Mouse (Mus musculus): Measurements from ENCODE around the gene 2700081O15Rik. TPM values are rescaled to one million over a fixed set of nuclear protein-coding genes. Genes with fewer than 3 reads are reported as not detected.

2700081O15Rik gene
- polyA plus RNA-seq, 1 experiment from 2014 or later = 10.6 TPM

DNA sequence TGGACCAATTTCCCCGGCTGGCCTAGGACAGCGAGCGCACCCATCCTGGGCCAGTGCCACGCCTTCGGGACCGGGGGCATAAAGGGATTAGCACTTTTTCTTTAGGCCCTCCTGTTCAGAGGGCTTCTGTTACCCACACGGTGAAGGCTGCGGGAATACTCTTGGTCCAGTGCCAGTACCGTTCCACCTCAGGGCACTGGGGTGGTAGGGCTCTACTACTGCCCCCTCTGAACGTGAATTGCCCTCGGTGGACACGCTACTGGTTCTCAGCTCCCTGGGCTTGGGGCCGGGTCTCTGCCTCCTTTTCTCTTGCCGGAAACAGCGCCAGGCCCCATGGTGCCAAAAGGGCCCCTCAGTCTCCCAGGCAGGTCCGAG is 6.2 kb downstream of the 2700081O15Rik start:
- Histone ChIP-seq H3K4me3 (ENCODE audit: low read depth, low read length) (peak overlapping the region; percentile 12; the same call in 1 of the 2 replicates), H3K9ac (ENCODE audit: low read length) (no peak overlapping the region), H3K27me3 (ENCODE audit: control insufficient read depth, insufficient read depth, low read length) (no peaks in the 10 kb centered on the region), H3K4me2 (ENCODE audit: low read depth, severe bottlenecking) (0 out of 2 replicates have a peak overlapping the region, but pooled peaks have one; percentile 34), H3K27ac (replicated peaks; ENCODE audit: low read depth, low read length) (no peak overlapping the region), H3K9me3 (ENCODE audit: control insufficient read depth, low read length) (no peaks in the 10 kb centered on the region), H3K36me3 (ENCODE audit: control insufficient read depth, insufficient read depth, low read length) (peaks cover 26% of the 10 kb centered on the region), H3K4me1 (ENCODE audit: control insufficient read depth, insufficient read depth, low read length) (peaks cover 51% of the 10 kb centered on the region)
- DNase-seq (ENCODE audit: low spot score) (no peak), ATAC-seq (ENCODE audit: insufficient number of reproducible peaks, low FRiP score, low TSS enrichment, low read depth) (no peak)
- 43% methylated on average over 15 of the region's 16 CpGs for WGBS

DNA sequence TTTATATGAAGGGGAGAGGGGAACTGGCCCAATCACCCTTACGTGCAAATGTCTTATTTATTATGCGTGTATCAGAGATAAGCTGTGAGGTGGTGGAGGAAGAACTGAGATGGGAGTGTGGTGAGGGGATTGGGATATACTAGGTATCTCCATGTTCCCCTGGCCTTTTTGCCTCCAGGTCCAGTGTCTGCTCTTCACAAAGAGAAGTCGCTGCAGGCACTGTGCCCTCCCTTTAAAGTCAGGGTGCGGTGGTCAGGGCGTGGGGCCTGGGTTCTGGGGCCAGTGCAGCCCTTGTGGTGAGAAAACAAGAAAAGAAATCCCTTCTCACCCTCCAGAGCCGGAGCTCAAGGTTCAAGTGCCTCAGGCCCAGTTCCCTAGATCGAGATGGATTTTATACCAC is 6.7 kb downstream of the 2700081O15Rik start:
- Histone ChIP-seq H3K36me3 (ENCODE audit: control insufficient read depth, insufficient read depth, low read length) (peaks cover 26% of the 10 kb centered on the region), H3K4me3 (ENCODE audit: low read depth, low read length) (no peak overlapping the region), H3K27ac (replicated peaks; ENCODE audit: low read depth, low read length) (no peak overlapping the region), H3K4me2 (ENCODE audit: low read depth, severe bottlenecking) (no peak overlapping the region), H3K9ac (ENCODE audit: low read length) (no peak overlapping the region), H3K9me3 (ENCODE audit: control insufficient read depth, low read length) (no peaks in the 10 kb centered on the region), H3K4me1 (ENCODE audit: control insufficient read depth, insufficient read depth, low read length) (peaks cover 46% of the 10 kb centered on the region), H3K27me3 (ENCODE audit: control insufficient read depth, insufficient read depth, low read length) (no peaks in the 10 kb centered on the region)
- 73% methylated on average over 7 of the region's 7 CpGs for WGBS
- DNase-seq (ENCODE audit: low spot score) (no peak), ATAC-seq (ENCODE audit: insufficient number of reproducible peaks, low FRiP score, low TSS enrichment, low read depth) (no peak)

DNA sequence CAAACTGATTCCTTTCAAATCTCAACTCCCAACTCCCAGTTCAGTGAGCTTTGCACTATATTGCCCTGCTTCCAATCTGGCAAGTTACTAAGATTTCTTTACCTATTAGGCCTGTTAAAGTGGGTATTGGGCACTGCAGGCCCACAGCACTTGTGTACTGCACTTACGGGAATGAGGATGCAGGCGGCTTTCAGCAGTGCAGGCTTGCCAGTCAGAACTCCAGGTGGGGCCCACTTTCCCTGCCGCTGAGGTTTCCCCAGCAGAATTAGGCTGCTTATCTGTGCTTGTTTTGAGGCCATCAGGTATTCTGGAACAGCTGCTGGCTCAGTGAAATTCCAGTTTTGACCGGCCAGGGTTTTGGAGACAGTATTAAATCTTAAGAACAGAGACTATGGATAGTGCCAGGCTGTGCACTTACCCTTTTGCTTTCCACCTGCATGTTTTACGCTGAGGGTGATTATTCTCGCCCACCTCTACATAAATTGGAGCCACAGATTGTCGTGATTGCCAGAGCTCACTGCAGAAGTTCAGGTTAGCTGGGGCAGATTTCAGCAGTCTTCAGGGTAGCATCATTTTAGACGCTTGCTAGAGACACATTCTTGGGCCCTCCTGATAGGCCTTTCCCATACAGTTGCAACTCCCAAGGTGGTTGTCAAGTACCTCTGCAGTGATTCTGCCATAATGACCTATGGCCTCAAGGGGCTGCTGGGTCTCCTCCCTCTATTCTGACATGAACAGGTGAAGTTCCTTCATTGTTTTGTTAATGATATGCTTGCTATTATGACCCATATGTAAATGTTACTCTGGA is 7.4 kb downstream of the 2700081O15Rik start:
- DNase-seq (ENCODE audit: low spot score) = peak; percentile 38
- peaks cover 39% of the 10 kb centered on the region for H3K4me1 ChIP-seq (ENCODE audit: control insufficient read depth, insufficient read depth, low read length)

DNA sequence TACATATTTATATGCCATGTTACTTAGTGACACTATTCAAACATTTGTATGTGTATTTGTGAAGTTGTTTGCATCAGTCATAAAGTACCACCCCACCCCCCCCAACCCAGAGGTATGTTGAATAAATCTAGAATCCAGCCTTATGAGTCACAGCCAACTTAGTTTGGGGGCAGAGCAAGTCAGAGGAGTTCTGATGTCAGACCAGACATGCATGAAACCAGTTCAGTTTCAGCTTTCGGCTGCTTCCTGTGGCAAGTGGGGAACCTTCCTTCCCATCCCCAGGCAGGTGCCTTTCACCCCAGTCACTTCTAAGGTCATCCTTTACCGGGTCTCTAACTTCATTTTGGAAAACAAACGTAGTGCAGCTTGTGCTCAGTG is 8.0 kb downstream of the 2700081O15Rik start:
- no peak overlapping the region for H3K27ac ChIP-seq (replicated peaks; ENCODE audit: low read depth, low read length)
- peaks cover 22% of the 10 kb centered on the region for H3K36me3 ChIP-seq (ENCODE audit: control insufficient read depth, insufficient read depth, low read length)
- WGBS = 64% methylated on average over 3 of the region's 3 CpGs
- H3K9me3 ChIP-seq (ENCODE audit: control insufficient read depth, low read length) = no peaks in the 10 kb centered on the region
- ATAC-seq (ENCODE audit: insufficient number of reproducible peaks, low FRiP score, low TSS enrichment, low read depth) (no peak), DNase-seq (ENCODE audit: low spot score) (no peak)
- H3K9ac ChIP-seq (ENCODE audit: low read length) = no peak overlapping the region
- no peaks in the 10 kb centered on the region for H3K27me3 ChIP-seq (ENCODE audit: control insufficient read depth, insufficient read depth, low read length)
- H3K4me2 ChIP-seq (ENCODE audit: low read depth, severe bottlenecking) = no peak overlapping the region
- peaks cover 33% of the 10 kb centered on the region for H3K4me1 ChIP-seq (ENCODE audit: control insufficient read depth, insufficient read depth, low read length)
- no peak overlapping the region for H3K4me3 ChIP-seq (ENCODE audit: low read depth, low read length)

More for the DNA sequence above, 7.4 kb downstream of the 2700081O15Rik start:
- ATAC-seq (ENCODE audit: insufficient number of reproducible peaks, low FRiP score, low TSS enrichment, low read depth) = no peak
- WGBS = 76% methylated on average over 8 of the region's 8 CpGs
- H3K36me3 ChIP-seq (ENCODE audit: control insufficient read depth, insufficient read depth, low read length) = peaks cover 26% of the 10 kb centered on the region
- no peak overlapping the region for H3K27ac ChIP-seq (replicated peaks; ENCODE audit: low read depth, low read length)
- H3K4me3 ChIP-seq (ENCODE audit: low read depth, low read length) = no peak overlapping the region
- H3K9ac ChIP-seq (ENCODE audit: low read length) = no peak overlapping the region
- no peak overlapping the region for H3K4me2 ChIP-seq (ENCODE audit: low read depth, severe bottlenecking)
- H3K27me3 ChIP-seq (ENCODE audit: control insufficient read depth, insufficient read depth, low read length) = no peaks in the 10 kb centered on the region
- H3K9me3 ChIP-seq (ENCODE audit: control insufficient read depth, low read length) = no peaks in the 10 kb centered on the region

DNA sequence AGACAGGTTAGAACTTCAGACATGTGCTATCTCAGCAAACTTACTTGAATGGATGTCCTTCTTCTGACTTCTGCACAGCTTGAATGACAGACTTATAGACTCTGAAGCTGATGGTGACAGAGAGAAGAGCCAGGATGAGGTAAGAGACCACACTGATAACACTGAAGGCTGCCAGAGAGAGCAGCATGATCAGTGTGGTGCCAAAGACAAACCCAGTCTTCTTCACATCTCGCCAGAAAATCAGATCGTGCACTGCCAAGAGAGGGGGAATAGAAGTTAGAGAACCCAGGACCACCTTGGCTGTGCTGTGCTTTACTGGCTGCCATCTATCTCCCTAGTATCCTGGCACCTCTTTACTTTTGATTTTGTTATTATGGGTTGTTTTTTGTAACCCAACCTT is 17.5 kb downstream of the 2700081O15Rik start:
- Histone ChIP-seq H3K27ac (replicated peaks; ENCODE audit: low read depth, low read length) (no peak overlapping the region), H3K9me3 (ENCODE audit: control insufficient read depth, low read length) (no peaks in the 10 kb centered on the region), H3K4me1 (ENCODE audit: control insufficient read depth, insufficient read depth, low read length) (no peaks in the 10 kb centered on the region), H3K36me3 (ENCODE audit: control insufficient read depth, insufficient read depth, low read length) (peaks cover 4% of the 10 kb centered on the region; the same call in 1 of the 2 replicates), H3K4me2 (ENCODE audit: low read depth, severe bottlenecking) (no peak overlapping the region), H3K27me3 (ENCODE audit: control insufficient read depth, insufficient read depth, low read length) (no peaks in the 10 kb centered on the region), H3K9ac (ENCODE audit: low read length) (no peak overlapping the region), H3K4me3 (ENCODE audit: low read depth, low read length) (no peak overlapping the region)
- DNase-seq (ENCODE audit: low spot score) (no peak), ATAC-seq (ENCODE audit: insufficient number of reproducible peaks, low FRiP score, low TSS enrichment, low read depth) (no peak)
- 85% methylated on average over 2 of the region's 2 CpGs for WGBS

DNA sequence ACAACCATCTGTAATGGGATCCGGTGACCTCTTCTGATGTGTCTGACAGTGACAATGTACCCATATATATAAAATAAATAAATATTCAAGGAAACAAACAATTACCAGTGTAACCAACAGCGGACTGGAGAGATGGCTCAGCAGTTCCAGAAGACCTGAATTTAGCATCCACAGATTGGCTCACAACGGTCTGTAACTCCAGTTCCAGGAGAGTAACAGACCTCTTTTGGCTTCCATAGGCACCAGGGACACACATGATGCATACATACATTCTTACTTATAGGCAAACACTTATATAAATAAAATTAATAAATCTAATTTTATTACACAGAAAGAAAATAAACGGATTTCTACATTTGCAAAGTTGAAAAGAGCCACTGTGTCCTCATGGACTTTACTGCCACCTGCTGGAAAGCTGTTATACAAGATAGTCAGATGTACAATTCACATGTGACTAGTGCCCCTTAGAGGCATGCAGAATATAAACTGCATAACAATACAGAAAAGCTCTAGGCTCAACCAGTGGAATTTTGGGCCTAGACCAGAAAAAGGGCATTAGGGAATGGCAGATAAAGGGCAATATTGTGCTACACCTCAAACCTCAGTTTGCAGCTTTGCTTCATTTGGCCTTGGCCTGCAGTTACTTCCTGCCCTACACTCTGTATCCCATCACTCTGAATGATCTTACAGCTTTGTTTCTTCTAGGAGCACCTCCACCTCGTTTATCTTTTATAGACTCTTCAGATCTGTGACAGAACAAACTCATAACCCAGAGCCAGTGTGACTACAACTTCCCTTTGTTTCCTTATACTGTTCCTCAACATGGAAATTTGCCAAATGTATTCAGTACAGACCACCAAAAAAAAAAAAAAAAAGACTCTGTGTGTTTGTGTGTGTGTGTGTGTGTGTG is 18.9 kb downstream of the 2700081O15Rik start:
- H3K4me1 ChIP-seq (ENCODE audit: control insufficient read depth, insufficient read depth, low read length) = no peaks in the 10 kb centered on the region
- H3K4me2 ChIP-seq (ENCODE audit: low read depth, severe bottlenecking) = no peak overlapping the region
- no peaks in the 10 kb centered on the region for H3K9me3 ChIP-seq (ENCODE audit: control insufficient read depth, low read length)
- no peak for ATAC-seq (ENCODE audit: insufficient number of reproducible peaks, low FRiP score, low TSS enrichment, low read depth)
- no peak overlapping the region for H3K4me3 ChIP-seq (ENCODE audit: low read depth, low read length)
- 75% methylated on average over 5 of the region's 5 CpGs for WGBS
- no peak overlapping the region for H3K27ac ChIP-seq (replicated peaks; ENCODE audit: low read depth, low read length)
- peaks cover 4% of the 10 kb centered on the region; the same call in 1 of the 2 replicates for H3K36me3 ChIP-seq (ENCODE audit: control insufficient read depth, insufficient read depth, low read length)
- no peak overlapping the region for H3K9ac ChIP-seq (ENCODE audit: low read length)
- DNase-seq (ENCODE audit: low spot score) = no peak
- H3K27me3 ChIP-seq (ENCODE audit: control insufficient read depth, insufficient read depth, low read length) = no peaks in the 10 kb centered on the region

DNA sequence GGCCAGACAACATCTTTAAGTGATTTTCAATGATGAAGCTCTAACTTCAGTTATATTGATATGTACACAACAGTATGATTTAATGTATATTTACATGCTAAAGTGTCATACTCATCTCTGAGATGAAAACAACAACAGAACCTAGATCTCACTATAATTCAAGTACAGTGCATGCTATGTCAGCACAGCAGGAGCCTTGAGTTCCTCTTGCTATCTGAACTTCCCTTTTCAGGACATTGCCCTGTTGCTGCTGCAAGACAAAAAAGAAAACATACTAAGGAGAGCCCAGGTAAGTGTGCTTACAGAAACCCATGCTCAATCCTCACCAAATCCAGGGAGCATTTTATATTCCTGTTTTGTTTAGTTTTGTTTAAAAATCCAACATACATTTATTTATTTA is 20.9 kb downstream of the 2700081O15Rik start:
- DNase-seq (ENCODE audit: low spot score) (no peak), ATAC-seq (ENCODE audit: insufficient number of reproducible peaks, low FRiP score, low TSS enrichment, low read depth) (no peak)
- Histone ChIP-seq H3K9ac (ENCODE audit: low read length) (no peak overlapping the region), H3K4me1 (ENCODE audit: control insufficient read depth, insufficient read depth, low read length) (no peaks in the 10 kb centered on the region), H3K4me3 (ENCODE audit: low read depth, low read length) (no peak overlapping the region), H3K9me3 (ENCODE audit: control insufficient read depth, low read length) (no peaks in the 10 kb centered on the region), H3K4me2 (ENCODE audit: low read depth, severe bottlenecking) (no peak overlapping the region), H3K27me3 (ENCODE audit: control insufficient read depth, insufficient read depth, low read length) (no peaks in the 10 kb centered on the region), H3K27ac (replicated peaks; ENCODE audit: low read depth, low read length) (no peak overlapping the region), H3K36me3 (ENCODE audit: control insufficient read depth, insufficient read depth, low read length) (peaks cover under 1% of the 10 kb centered on the region; the same call in 1 of the 2 replicates)

DNA sequence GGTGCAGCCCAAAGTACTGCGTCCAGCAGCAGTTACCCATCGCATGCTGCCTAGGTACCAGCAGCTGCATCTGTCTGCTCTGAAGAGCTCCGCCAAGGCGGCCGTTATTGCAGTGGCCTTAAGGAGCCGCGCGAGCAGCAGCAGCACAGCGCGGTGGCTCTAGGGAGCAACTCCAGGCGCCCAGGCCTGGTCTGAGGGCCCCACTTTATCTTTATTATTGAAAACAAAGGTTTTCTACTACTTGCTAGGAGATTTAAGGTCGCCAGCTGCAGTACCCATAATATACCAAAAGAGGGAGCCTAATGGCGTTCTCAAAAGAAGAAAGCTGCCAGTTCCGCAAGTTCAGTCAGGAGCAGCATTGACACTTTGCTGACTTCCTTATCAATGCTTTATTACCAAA is 24.1 kb downstream of the 2700081O15Rik start:
- Histone ChIP-seq H3K4me2 (ENCODE audit: low read depth, severe bottlenecking) (no peak overlapping the region), H3K27ac (replicated peaks; ENCODE audit: low read depth, low read length) (no peak overlapping the region), H3K9ac (ENCODE audit: low read length) (no peak overlapping the region), H3K4me1 (ENCODE audit: control insufficient read depth, insufficient read depth, low read length) (no peaks in the 10 kb centered on the region), H3K4me3 (ENCODE audit: low read depth, low read length) (no peak overlapping the region), H3K36me3 (ENCODE audit: control insufficient read depth, insufficient read depth, low read length) (no peaks in the 10 kb centered on the region), H3K27me3 (ENCODE audit: control insufficient read depth, insufficient read depth, low read length) (no peaks in the 10 kb centered on the region), H3K9me3 (ENCODE audit: control insufficient read depth, low read length) (no peaks in the 10 kb centered on the region)
- 52% methylated on average over 14 of the region's 14 CpGs for WGBS
- ATAC-seq (ENCODE audit: insufficient number of reproducible peaks, low FRiP score, low TSS enrichment, low read depth) (no peak), DNase-seq (ENCODE audit: low spot score) (peak; percentile 76)
